Mouse (Mus musculus) testis, adult 2 months (tissue): ENCODE measurements around the gene Cdipt.

ENCODE experiments used
- CTCF ChIP-seq: fragments of 200-500 bp; IDR thresholded peaks from 2 replicates; pipeline ENCODE4 v1.5.1; 2012; ENCODE audit warnings: low read depth, mild to moderate bottlenecking, inconsistent platforms, low read length, moderate library complexity; ENCODE audit not compliant: control insufficient read depth, insufficient read depth, insufficient replicate concordance
- POLR2A ChIP-seq: fragments of 200-500 bp; IDR thresholded peaks from 2 replicates; pipeline ENCODE4 v1.6.1; 2012; ENCODE audit warnings: low read depth, mild to moderate bottlenecking, inconsistent platforms, low read length, moderate library complexity; ENCODE audit not compliant: control insufficient read depth

DNA sequence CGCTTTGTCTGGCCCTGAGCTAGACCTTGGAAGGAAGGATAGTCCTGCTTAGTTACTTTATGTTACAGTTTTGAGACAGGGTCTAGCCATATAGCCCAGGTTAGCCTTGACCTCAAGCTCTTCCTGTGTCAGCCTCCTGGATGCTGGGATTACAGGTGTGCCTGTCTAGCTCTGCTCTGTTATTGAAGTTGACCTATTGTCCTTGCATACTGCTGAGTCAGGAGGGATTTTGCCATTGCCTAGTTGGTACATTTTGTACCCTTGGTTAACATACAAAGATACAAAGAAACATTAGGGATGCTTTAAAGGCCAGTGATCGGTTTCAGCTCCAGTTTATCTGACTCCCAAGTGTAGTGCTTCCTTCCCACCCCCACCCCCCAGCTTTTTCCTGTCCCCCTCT, 43.1 kb upstream of the Cdipt start:
- no peak for TF ChIP-seq CTCF
- TF ChIP-seq POLR2A = no peak
